Mouse (Mus musculus) forelimb bud, embryonic 11.5 days (tissue): ENCODE data around the gene Pex11b.
"Not testable (repeated sequence)": the region's sequence is repeated elsewhere in the genome, so short reads cannot be mapped to it uniquely, and the experiment has no call there.

ENCODE experiments used
- DNase-seq: peaks from one replicate; pipeline ENCODE4 v3.0.0-alpha.2; 2012; ENCODE audit warnings: low read depth, low spot score

Gene Pex11b

GRCm38 (mm10) chr3:96623201-96623600, 12.0 kb upstream of the Pex11b start:
- no peak for DNase-seq

GRCm38 (mm10) chr3:96629729-96630600, 5.2 kb upstream of the Pex11b start, which contains the start of gene Rbm8a:
Gene Rbm8a, plus strand, starts transcription at chr3:96629933.
- DNase-seq, result peak; percentile 99

- no peak for DNase-seq
These were observed 3.1 kb upstream of the Pex11b start for GRCm38 (mm10) chr3:96632058-96632457.

- DNase-seq, result no peak
These were observed 1.2 kb upstream of the Pex11b start for GRCm38 (mm10) chr3:96634015-96634414.

- DNase-seq, result no peak
These were observed 730 bp downstream of the Pex11b start for GRCm38 (mm10) chr3:96635906-96636305.

- no peak for DNase-seq
These were observed 1.3 kb downstream of the Pex11b start for GRCm38 (mm10) chr3:96636448-96636847.

- peak; percentile 53 for DNase-seq
These were observed 4.0 kb downstream of the Pex11b start for GRCm38 (mm10) chr3:96639219-96639618.

- no peak for DNase-seq
These were observed 10.0 kb downstream of the Pex11b start, which contains the start of gene Itga10 for GRCm38 (mm10) chr3:96645018-96645649. Gene Itga10, plus strand, starts transcription at chr3:96645584.

- no peak for DNase-seq
These were observed 12.2 kb downstream of the Pex11b start for GRCm38 (mm10) chr3:96647365-96647764.

- no peak for DNase-seq
These were observed 25.7 kb downstream of the Pex11b start for GRCm38 (mm10) chr3:96660901-96661300.

GRCm38 (mm10) chr3:96662731-96663316, 27.6 kb downstream of the Pex11b start:
- DNase-seq, result no peak

- peak; percentile 91 for DNase-seq
These were observed 28.5 kb downstream of the Pex11b start for GRCm38 (mm10) chr3:96663432-96664239.

- not testable (repeated sequence) for DNase-seq
These were observed 30.7 kb downstream of the Pex11b start for GRCm38 (mm10) chr3:96665732-96666363.

- no peak for DNase-seq
These were observed 31.7 kb downstream of the Pex11b start for GRCm38 (mm10) chr3:96666916-96667315.

- no peak for DNase-seq
These were observed 32.1 kb downstream of the Pex11b start for GRCm38 (mm10) chr3:96667316-96667715.

GRCm38 (mm10) chr3:96668424-96669067, 33.4 kb downstream of the Pex11b start:
- DNase-seq, result no peak

GRCm38 (mm10) chr3:96669727-96670468, 34.7 kb downstream of the Pex11b start, which contains the start of gene Ankrd35:
Gene Ankrd35, plus strand, starts transcription at chr3:96670131.
- peak; percentile 83 for DNase-seq

GRCm38 (mm10) chr3:96671519-96671918, 36.3 kb downstream of the Pex11b start:
- no peak for DNase-seq

- no peak for DNase-seq
These were observed 38.3 kb downstream of the Pex11b start for GRCm38 (mm10) chr3:96673514-96673913.

GRCm38 (mm10) chr3:96674442-96674841, 39.3 kb downstream of the Pex11b start:
- DNase-seq, result peak; percentile 68
